Mouse (Mus musculus) cerebellum, adult 11 months (tissue): ENCODE measurements around the gene Gm11146.

Experiments
- DNase-seq: peaks from one replicate; pipeline ENCODE4 v3.0.0; 2022

Gm11146 gene

GRCm38 (mm10) chr16:77556446-77557105 is 45.3 kb downstream of the Gm11146 start:
- no peak for DNase-seq

- no peak for DNase-seq
Measured at GRCm38 (mm10) chr16:77551051-77551450, 50.8 kb downstream of the Gm11146 start.
